Mouse (Mus musculus) MEL (cell line): ENCODE data around the gene Fam193b. TPM values are rescaled to one million over a fixed set of nuclear protein-coding genes. Genes with fewer than 3 reads are reported as not detected.

Source experiments
- DNase-seq: peaks from one replicate; pipeline ENCODE4 v3.0.0; 2011; ENCODE audit warnings: low read depth, low spot score
- H3K27ac ChIP-seq: 2 replicates; pipeline ENCODE4 v1.5.1; 2012; ENCODE audit warnings: low read depth, mild to moderate bottlenecking, control low read depth, low read length, moderate library complexity; ENCODE audit not compliant: control insufficient read depth
- H3K27me3 ChIP-seq, 2 experiments: fragments of 150-350 bp in 1 of 2; sonication (generic) in 1 of 2; 2 replicates each; pipeline ENCODE4 v1.6.1; 2012; ENCODE audit warnings: low read length in 2 of 2, mild to moderate bottlenecking in 2 of 2, improper control_type of control experiment in 1 of 2, moderate library complexity in 1 of 2; ENCODE audit not compliant: insufficient read depth in 2 of 2, control insufficient read depth in 1 of 2
- H3K36me3 ChIP-seq, 2 experiments: 2 replicates each; pipeline ENCODE4 v1.6.1; 2012 to 2014; ENCODE audit warnings: low read length in 2 of 2, improper control_type of control experiment in 1 of 2, inconsistent platforms in 1 of 2, mild to moderate bottlenecking in 1 of 2; ENCODE audit not compliant: insufficient read depth in 2 of 2, control insufficient read depth in 1 of 2
- H3K4me1 ChIP-seq, 2 experiments: fragments of 150-350 bp in 1 of 2; sonication (generic) in 1 of 2; 2 replicates each; pipeline ENCODE4 v1.6.1; 2012; ENCODE audit warnings: low read length in 2 of 2, improper control_type of control experiment in 1 of 2, mild to moderate bottlenecking in 1 of 2; ENCODE audit not compliant: insufficient read depth in 2 of 2, control insufficient read depth in 1 of 2
- H3K4me3 ChIP-seq, 2 experiments: fragments of 150-350 bp in 1 of 2; sonication (generic) in 1 of 2; 2 replicates each; pipeline ENCODE4 v1.5.1; 2012; ENCODE audit warnings: low read depth in 2 of 2, low read length in 2 of 2, mild to moderate bottlenecking in 2 of 2, moderate library complexity in 2 of 2, control low read depth in 1 of 2, improper control_type of control experiment in 1 of 2; ENCODE audit not compliant: control insufficient read depth in 1 of 2, insufficient read depth in 1 of 2
- H3K79me2 ChIP-seq: 2 replicates; pipeline ENCODE4 v1.6.1; 2012; ENCODE audit warnings: mild to moderate bottlenecking, low read length, moderate library complexity; ENCODE audit not compliant: control insufficient read depth, poor library complexity, insufficient read depth
- H3K9ac ChIP-seq: 2 replicates; pipeline ENCODE4 v1.6.1; 2012; ENCODE audit warnings: low read depth, mild to moderate bottlenecking, control low read depth, low read length, moderate library complexity; ENCODE audit not compliant: control insufficient read depth, poor library complexity, severe bottlenecking
- H3K9me3 ChIP-seq: fragments of 150-350 bp; sonication (generic); replicated peaks from 2 replicates; pipeline ENCODE4 v1.6.1; 2012; ENCODE audit warnings: mild to moderate bottlenecking, low read length, improper control_type of control experiment, moderate library complexity; ENCODE audit not compliant: insufficient read depth
- BHLHE40 ChIP-seq: IDR thresholded peaks from 2 replicates; pipeline ENCODE4 v1.6.1; 2012; ENCODE audit warnings: low read depth, mild to moderate bottlenecking, inconsistent platforms, low read length, improper control_type of control experiment, borderline replicate concordance
- CHD2 ChIP-seq: IDR thresholded peaks from 2 replicates; pipeline ENCODE4 v1.6.1; 2011; ENCODE audit warnings: low read length, improper control_type of control experiment
- CTCF ChIP-seq, 3 experiments: IDR thresholded peaks in 2 of 3; conservative IDR thresholded peaks in 1 of 3; 2 replicates each; pipeline ENCODE4 v1.5.1; 2011 to 2012; ENCODE audit warnings: low read length in 3 of 3, low read depth in 2 of 3, mild to moderate bottlenecking in 2 of 3, improper control_type of control experiment in 1 of 3, inconsistent platforms in 1 of 3, mixed read lengths in 1 of 3, moderate library complexity in 1 of 3; ENCODE audit not compliant: control insufficient read depth in 1 of 3, insufficient read depth in 1 of 3, poor library complexity in 1 of 3, severe bottlenecking in 1 of 3
- E2F4 ChIP-seq: IDR thresholded peaks from 2 replicates; pipeline ENCODE4 v1.6.1; 2011; ENCODE audit warnings: low read depth, low read length, improper control_type of control experiment, borderline replicate concordance
- ELF1 ChIP-seq: IDR thresholded peaks from 2 replicates; pipeline ENCODE4 v1.6.1; 2014; ENCODE audit warnings: low read depth, mild to moderate bottlenecking, inconsistent platforms, low read length, improper control_type of control experiment, moderate library complexity
- GATA1 ChIP-seq: IDR thresholded peaks from 2 replicates; pipeline ENCODE4 v1.6.1; 2011; ENCODE audit warnings: low read depth, low read length, improper control_type of control experiment
- HCFC1 ChIP-seq: IDR thresholded peaks from 2 replicates; pipeline ENCODE4 v1.6.1; 2012; ENCODE audit warnings: low read depth, mild to moderate bottlenecking, inconsistent platforms, low read length, improper control_type of control experiment, moderate library complexity
- JUND ChIP-seq: IDR thresholded peaks from 2 replicates; pipeline ENCODE4 v1.6.1; 2011; ENCODE audit warnings: low read depth, mild to moderate bottlenecking, improper control_type of control experiment, low read length
- KAT2A ChIP-seq: conservative IDR thresholded peaks from 2 replicates; pipeline ENCODE4 v1.6.1; 2012; ENCODE audit warnings: low read depth, low read length, improper control_type of control experiment, inconsistent platforms
- MAFK ChIP-seq: IDR thresholded peaks from 2 replicates; pipeline ENCODE4 v1.6.1; 2011; ENCODE audit warnings: low read depth, mild to moderate bottlenecking, low read length, improper control_type of control experiment, borderline replicate concordance
- MAX ChIP-seq: IDR thresholded peaks from 2 replicates; pipeline ENCODE4 v1.6.1; 2011; ENCODE audit warnings: low read length, improper control_type of control experiment
- MXI1 ChIP-seq: IDR thresholded peaks from 2 replicates; pipeline ENCODE4 v1.6.1; 2011; ENCODE audit warnings: mild to moderate bottlenecking, low read depth, low read length, improper control_type of control experiment
- MYB ChIP-seq: IDR thresholded peaks from 2 replicates; pipeline ENCODE4 v1.6.1; 2011; ENCODE audit warnings: mild to moderate bottlenecking, low read depth, low read length, improper control_type of control experiment
- NELFE ChIP-seq: IDR thresholded peaks from 2 replicates; pipeline ENCODE4 v1.6.1; 2011; ENCODE audit warnings: low read depth, low read length, improper control_type of control experiment
- NRF1 ChIP-seq: IDR thresholded peaks from 2 replicates; pipeline ENCODE4 v1.6.1; 2014; ENCODE audit warnings: low read depth, mild to moderate bottlenecking, inconsistent platforms, low read length, improper control_type of control experiment, moderate library complexity; ENCODE audit not compliant: poor library complexity, insufficient read depth, severe bottlenecking
- POLR2A ChIP-seq, 2 experiments: IDR thresholded peaks; 2 replicates each; pipeline ENCODE4 v1.6.1; 2011 to 2012; ENCODE audit warnings: low read length in 2 of 2, mild to moderate bottlenecking in 2 of 2, control low read depth in 1 of 2, improper control_type of control experiment in 1 of 2, low read depth in 1 of 2, moderate library complexity in 1 of 2; ENCODE audit not compliant: control insufficient read depth in 1 of 2, insufficient read depth in 1 of 2, poor library complexity in 1 of 2
- POLR2AphosphoS5 ChIP-seq: IDR thresholded peaks from 2 replicates; pipeline ENCODE4 v1.6.1; 2012; ENCODE audit warnings: low read depth, borderline replicate concordance, mild to moderate bottlenecking, inconsistent platforms, low read length, moderate library complexity, mixed read lengths
- RAD21 ChIP-seq: IDR thresholded peaks from 2 replicates; pipeline ENCODE4 v1.6.1; 2011; ENCODE audit warnings: mild to moderate bottlenecking, low read depth, low read length, improper control_type of control experiment
- RCOR1 ChIP-seq: IDR thresholded peaks from 2 replicates; pipeline ENCODE4 v1.6.1; 2012; ENCODE audit warnings: low read depth, mild to moderate bottlenecking, inconsistent platforms, low read length, improper control_type of control experiment
- SIN3A ChIP-seq: IDR thresholded peaks from 2 replicates; pipeline ENCODE4 v1.6.1; 2012; ENCODE audit warnings: low read length, improper control_type of control experiment, inconsistent platforms
- SMC3 ChIP-seq: IDR thresholded peaks from 2 replicates; pipeline ENCODE4 v1.6.1; 2011; ENCODE audit warnings: low read depth, low read length, improper control_type of control experiment
- TAL1 ChIP-seq: IDR thresholded peaks from 2 replicates; pipeline ENCODE4 v1.6.1; 2012; ENCODE audit warnings: mild to moderate bottlenecking, inconsistent platforms, low read length, moderate library complexity, mixed read lengths
- TBP ChIP-seq: IDR thresholded peaks from 2 replicates; pipeline ENCODE4 v1.8.0; 2011; ENCODE audit warnings: low read depth, low read length, improper control_type of control experiment
- TCF12 ChIP-seq: IDR thresholded peaks from 2 replicates; pipeline ENCODE4 v1.6.1; 2014; ENCODE audit warnings: low read depth, mild to moderate bottlenecking, inconsistent platforms, low read length, improper control_type of control experiment, moderate library complexity
- USF1 ChIP-seq: IDR thresholded peaks from 2 replicates; pipeline ENCODE4 v1.6.1; 2014; ENCODE audit warnings: low read depth, mild to moderate bottlenecking, inconsistent platforms, low read length, improper control_type of control experiment, moderate library complexity
- USF2 ChIP-seq, 2 experiments: IDR thresholded peaks; 2 replicates each; pipeline ENCODE4 v1.6.1; 2011 to 2012; ENCODE audit warnings: improper control_type of control experiment in 2 of 2, low read length in 2 of 2, borderline replicate concordance in 1 of 2, inconsistent platforms in 1 of 2, low read depth in 1 of 2, mild to moderate bottlenecking in 1 of 2; ENCODE audit not compliant: insufficient read depth in 1 of 2
- ZC3H11A ChIP-seq: IDR thresholded peaks from 2 replicates; pipeline ENCODE4 v1.6.1; 2012; ENCODE audit warnings: low read depth, mild to moderate bottlenecking, inconsistent platforms, low read length, improper control_type of control experiment
- ZNF384 ChIP-seq: IDR thresholded peaks from 2 replicates; pipeline ENCODE4 v1.6.1; 2012; ENCODE audit warnings: low read depth, mild to moderate bottlenecking, inconsistent platforms, low read length, improper control_type of control experiment
- polyA plus RNA-seq, 2 experiments: library from polyadenylated mRNA; stranded (reverse) in 1 of 2; unstranded in 1 of 2; fragments of >175 nt in 1 of 2; fragments of >200 nt in 1 of 2; gene quantifications; 2 replicates each; pipeline versions ENCODE4 v1.2.1 to v1.2.4; 2012; ENCODE audit warnings: low replicate concordance in 2 of 2, low read depth in 1 of 2; ENCODE audit not compliant: insufficient read length in 2 of 2, insufficient read depth in 1 of 2, missing spikeins in 1 of 2
- total RNA-seq: library from RNA; depleted of rRNA; stranded (reverse); fragments of 300-350 nt; gene quantifications from 2 replicates; pipeline ENCODE4 v1.2.3, GENCODE M21; 2012

Fam193b gene
- total and polyA plus RNA-seq, 3 experiments: 11.9 to 38.7 TPM; not detected in 1

- TF ChIP-seq BHLHE40: no peak
- no peak for TF ChIP-seq KAT2A
- no peak for TF ChIP-seq ELF1
- TF ChIP-seq MYB: no peak
- peaks cover 7% of the 10 kb centered on the region for H3K79me2 ChIP-seq
- H3K27ac ChIP-seq: no peak overlapping the region
- DNase-seq: no peak
- peaks cover 2 to 4% of the 10 kb centered on the region in 2 experiments for H3K4me1 ChIP-seq
- H3K4me3 ChIP-seq: no peak overlapping the region
- H3K9me3 ChIP-seq: no peaks in the 10 kb centered on the region
- H3K27me3 ChIP-seq: no peaks in the 10 kb centered on the region
- H3K9ac ChIP-seq: no peak overlapping the region
- H3K36me3 ChIP-seq: peaks cover 0 to 7% of the 10 kb centered on the region in 2 experiments; a peak in 2 of 4 replicates
Measured at GRCm38 (mm10) chr13:55604606-55605005, 33.7 kb upstream of the Fam193b start.

GRCm38 (mm10) chr13:55601611-55602010 is 30.7 kb upstream of the Fam193b start:
- DNase-seq: peak; percentile 83
- no peak overlapping the region for H3K27ac ChIP-seq

GRCm38 (mm10) chr13:55600657-55601056 is 29.7 kb upstream of the Fam193b start:
- peak overlapping the region; percentile 93 to 98 for H3K4me3 ChIP-seq
- H3K4me1 ChIP-seq: peaks cover 0 to 2% of the 10 kb centered on the region in 2 experiments; a peak in 2 of 4 replicates
- no peaks in the 10 kb centered on the region for H3K9me3 ChIP-seq
- H3K36me3 ChIP-seq: peaks cover 5 to 7% of the 10 kb centered on the region in 2 experiments; a peak in 3 of 4 replicates
- H3K27ac ChIP-seq: peak overlapping the region; percentile 44
- H3K79me2 ChIP-seq: peaks cover 7% of the 10 kb centered on the region
- H3K9ac ChIP-seq: peak overlapping the region; percentile 81
- H3K27me3 ChIP-seq: no peaks in the 10 kb centered on the region
- DNase-seq: peak; percentile 85
- TF ChIP-seq TCF12 (no peak), POLR2AphosphoS5 (no peak), SIN3A (peak; percentile 67), E2F4 (no peak), MAFK (no peak), USF1 (no peak), GATA1 (no peak), TAL1 (no peak), TBP (peak; percentile 78; the same call in 1 of the 2 replicates), SMC3 (no peak), MAX (peak; percentile 56; the same call in 1 of the 2 replicates), JUND (no peak), BHLHE40 (no peak), NELFE (peak; percentile 43), CHD2 (no peak), POLR2A (IDR thresholded peaks at IDR 0.05; ENCODE audit: control insufficient read depth in 1 of 2, insufficient read depth in 1 of 2, low read depth in 1 of 2, low read length in 2 of 2, poor library complexity in 1 of 2) (no peak; a peak in 1 of 4 replicates)

More at GRCm38 (mm10) chr13:55601611-55602010, 30.7 kb upstream of the Fam193b start:
- H3K9ac ChIP-seq: no peak overlapping the region
- H3K36me3 ChIP-seq: peaks cover 2 to 7% of the 10 kb centered on the region in 2 experiments; a peak in 3 of 4 replicates
- H3K79me2 ChIP-seq: peaks cover 7% of the 10 kb centered on the region
- TF ChIP-seq HCFC1 (0 out of 2 replicates have a peak, but pooled peaks have one; percentile 43), TBP (no peak), MAX (no peak), GATA1 (peak; percentile 52), SIN3A (peak; percentile 33; the same call in 1 of the 2 replicates), BHLHE40 (peak; percentile 37; the same call in 1 of the 2 replicates), ZNF384 (no peak), CTCF (IDR thresholded peaks at IDR 0.05 in 2 of 3, conservative IDR thresholded peaks at IDR 0.05 in 1 of 3; ENCODE audit: control insufficient read depth in 1 of 3, insufficient read depth in 1 of 3, low read depth in 2 of 3, low read length in 3 of 3, poor library complexity in 1 of 3, severe bottlenecking in 1 of 3) (peak; percentile 89 to 97 (median 93)), SMC3 (peak; percentile 85), CHD2 (no peak), NRF1 (no peak), RAD21 (peak; percentile 73), ZC3H11A (peak; percentile 71), RCOR1 (0 out of 2 replicates have a peak, but pooled peaks have one; percentile 23), USF2 (IDR thresholded peaks at IDR 0.05; ENCODE audit: borderline replicate concordance in 1 of 2, insufficient read depth in 1 of 2, low read depth in 1 of 2, low read length in 2 of 2) (no peak), MYB (no peak), POLR2AphosphoS5 (no peak), MXI1 (no peak), POLR2A (IDR thresholded peaks at IDR 0.05; ENCODE audit: control insufficient read depth in 1 of 2, insufficient read depth in 1 of 2, low read depth in 1 of 2, low read length in 2 of 2, poor library complexity in 1 of 2) (no peak)
- no peaks in the 10 kb centered on the region for H3K27me3 ChIP-seq
- H3K4me1 ChIP-seq: peaks cover 1 to 2% of the 10 kb centered on the region in 2 experiments
- H3K9me3 ChIP-seq: no peaks in the 10 kb centered on the region
- no peak overlapping the region for H3K4me3 ChIP-seq
